Mouse (Mus musculus) right cerebral cortex, adult 2 months (tissue): ENCODE measurements around the gene Hoxd12.

Source experiments
- DNase-seq, 2 experiments: peaks; one replicate each; pipeline ENCODE4 v3.0.0; 2021 to 2022; ENCODE audit warnings: low spot score in 2 of 2

Gene Hoxd12

DNA sequence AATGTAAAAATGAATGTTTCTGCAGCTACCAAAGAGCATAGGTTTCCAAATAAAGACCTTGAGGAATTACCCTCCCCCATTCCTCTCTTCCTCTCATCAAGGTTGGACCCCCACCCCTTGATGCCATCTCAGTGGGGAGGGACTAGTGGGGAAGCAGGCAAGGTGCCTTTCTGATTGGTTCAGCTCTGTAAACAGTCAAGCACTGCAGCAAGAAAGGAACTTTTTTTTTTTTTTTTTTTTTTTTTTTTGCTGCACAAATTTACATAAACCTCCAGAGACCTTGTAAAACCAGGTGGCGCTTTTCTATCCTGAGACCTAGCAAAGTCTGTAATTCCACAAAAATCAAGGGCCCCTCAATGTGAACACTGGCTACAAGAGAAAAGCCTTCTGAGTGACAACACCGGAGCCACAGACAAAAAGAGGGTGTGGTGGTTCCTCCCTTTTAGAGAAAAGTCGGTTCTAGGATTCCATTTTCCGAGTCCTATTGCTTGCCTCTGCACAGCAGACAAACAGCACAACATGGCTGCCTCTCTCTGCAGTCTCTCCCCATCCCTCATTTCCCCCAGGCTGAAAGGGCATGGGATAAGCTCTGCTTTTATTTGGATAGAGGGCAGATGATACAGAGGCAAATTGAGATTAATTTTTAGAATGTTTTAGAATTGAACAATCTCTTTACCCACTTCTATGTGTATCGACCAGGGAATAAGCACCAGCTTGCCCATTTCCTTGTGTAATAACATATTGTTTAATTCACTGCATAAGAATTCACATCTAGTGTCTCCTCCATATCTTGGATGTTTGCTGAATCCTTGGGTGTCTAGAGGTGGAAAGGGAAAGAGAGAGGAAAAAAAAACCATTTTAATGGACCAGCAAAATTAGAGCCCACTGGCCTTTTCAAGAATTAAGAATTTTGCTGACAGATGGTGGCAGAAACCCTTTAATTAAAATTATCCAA lies 34.9 kb downstream of the Hoxd12 start:
- no peak for DNase-seq

DNA sequence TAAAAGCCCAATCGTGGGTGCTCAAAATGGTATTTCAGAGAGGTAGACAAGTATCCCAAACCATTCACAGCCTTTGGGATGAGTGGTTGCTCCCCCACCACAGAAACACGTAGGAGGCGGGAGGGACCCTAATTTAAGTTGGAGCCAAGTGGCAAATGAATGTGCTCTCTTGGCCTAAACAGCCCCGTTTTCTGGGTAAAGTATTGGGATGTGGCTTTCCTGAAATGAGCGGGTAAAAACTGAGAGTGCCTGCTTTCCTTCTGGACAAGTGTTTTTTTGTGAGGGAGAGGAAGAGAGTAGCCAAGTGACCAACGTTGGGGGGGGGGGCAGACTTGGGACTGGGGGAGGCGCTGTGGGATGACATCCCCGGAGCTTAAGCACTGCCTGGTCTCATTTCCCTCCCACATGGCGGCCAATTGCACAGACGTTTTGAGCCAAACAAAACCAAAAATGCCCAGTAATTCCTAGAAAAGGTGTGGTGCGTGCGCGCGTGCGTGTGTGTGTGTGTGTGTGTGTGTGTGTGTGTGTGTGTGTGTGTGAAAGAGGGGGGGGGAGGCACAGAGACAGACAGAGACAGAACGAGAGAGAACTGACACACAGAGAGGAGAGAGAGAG lies 36.2 kb downstream of the Hoxd12 start:
- no peak for DNase-seq

DNA sequence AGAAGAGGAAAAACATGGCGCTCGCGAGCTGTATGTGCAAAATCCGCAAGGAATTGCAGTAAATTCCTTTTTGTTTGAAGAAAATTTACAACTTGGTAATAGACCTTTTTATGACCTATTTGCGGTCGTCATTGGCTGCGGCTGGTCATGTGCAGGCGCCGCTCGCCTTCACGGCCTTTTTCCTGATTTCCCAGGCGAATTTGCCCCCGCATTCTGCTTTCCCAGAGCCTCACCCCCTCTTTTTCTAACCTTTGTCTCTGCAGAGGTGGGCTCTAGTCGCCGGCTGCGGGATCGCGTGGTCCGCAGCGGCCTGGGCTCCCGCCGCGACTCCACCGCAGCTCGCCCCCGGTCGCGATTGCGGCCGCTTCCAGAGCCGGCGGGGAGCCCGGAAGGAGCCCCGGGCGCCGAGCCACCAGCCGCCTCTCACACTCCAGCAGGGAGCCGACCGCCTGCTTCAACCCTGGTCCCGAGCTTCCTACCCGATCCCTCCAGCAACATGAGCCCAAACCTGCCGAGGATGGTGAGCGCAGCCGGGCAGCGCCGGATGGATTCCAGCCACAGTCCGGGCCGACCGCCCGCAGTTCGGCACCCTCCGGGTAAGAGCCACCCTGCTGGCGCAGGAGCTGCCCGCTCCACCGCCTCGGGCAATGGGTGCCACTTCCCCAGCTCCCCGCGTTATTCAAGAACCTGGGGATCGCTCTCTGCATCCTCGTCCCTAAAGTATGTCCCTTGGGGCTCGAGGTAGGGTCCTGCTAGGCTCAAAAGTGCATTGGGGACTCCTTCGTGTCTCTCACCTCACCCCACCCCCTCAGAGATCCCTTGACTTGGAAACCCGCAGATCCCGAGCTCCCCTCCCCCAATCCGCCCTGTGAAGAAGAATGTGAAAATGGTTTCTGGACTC lies 37.2 kb downstream of the Hoxd12 start, which contains the start of the genes Hoxd3 and Hoxd4:
Gene Hoxd3 (plus strand): TSS at position 207 of the 901 bp plus-strand sequence.
Gene Hoxd4 (plus strand): TSS at position 209 of the 901 bp plus-strand sequence.
- no peak for DNase-seq

DNA sequence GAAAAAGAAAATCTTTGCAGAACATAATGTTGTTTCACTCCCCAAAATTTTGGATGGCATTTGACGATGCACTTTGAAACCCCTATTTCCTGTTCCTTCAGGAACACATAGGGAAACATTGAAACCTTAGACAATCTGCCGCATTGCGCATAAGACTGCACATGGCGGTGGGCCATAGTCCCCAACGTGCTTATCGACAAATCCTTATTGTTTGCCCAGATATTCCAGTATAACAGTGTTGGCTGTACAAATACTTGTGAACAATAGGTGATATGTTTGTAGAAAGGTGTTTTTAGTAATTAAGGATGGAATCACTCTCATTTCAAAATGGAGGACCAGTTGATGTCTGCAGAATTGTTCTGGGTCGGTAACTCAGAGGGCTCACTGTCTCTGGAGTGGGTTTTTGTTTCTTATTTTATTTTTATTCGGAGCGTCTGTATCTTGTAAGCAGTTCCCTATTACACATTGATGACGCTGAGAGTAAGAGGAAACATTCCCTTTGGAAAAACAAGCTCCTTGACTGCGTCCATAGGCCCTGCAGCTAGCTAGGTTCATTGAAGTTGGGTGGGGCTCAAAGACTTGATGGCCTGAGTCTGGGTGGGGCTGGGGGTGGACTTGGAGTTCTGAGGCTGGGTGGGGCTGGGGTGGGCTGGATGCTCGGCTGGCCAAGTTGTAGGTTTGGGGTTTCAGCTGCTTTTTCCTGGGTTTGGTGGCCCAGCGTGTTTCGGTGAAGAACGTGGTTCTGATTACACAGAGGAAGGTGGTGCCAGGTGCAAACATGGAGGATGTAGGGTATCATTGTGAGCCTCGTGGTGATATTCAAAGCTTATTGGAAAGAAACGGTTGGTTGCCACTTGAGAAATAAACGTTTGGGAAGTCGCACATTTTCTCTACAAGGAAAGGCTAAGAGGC lies 38.7 kb downstream of the Hoxd12 start:
- DNase-seq = no peak

DNA sequence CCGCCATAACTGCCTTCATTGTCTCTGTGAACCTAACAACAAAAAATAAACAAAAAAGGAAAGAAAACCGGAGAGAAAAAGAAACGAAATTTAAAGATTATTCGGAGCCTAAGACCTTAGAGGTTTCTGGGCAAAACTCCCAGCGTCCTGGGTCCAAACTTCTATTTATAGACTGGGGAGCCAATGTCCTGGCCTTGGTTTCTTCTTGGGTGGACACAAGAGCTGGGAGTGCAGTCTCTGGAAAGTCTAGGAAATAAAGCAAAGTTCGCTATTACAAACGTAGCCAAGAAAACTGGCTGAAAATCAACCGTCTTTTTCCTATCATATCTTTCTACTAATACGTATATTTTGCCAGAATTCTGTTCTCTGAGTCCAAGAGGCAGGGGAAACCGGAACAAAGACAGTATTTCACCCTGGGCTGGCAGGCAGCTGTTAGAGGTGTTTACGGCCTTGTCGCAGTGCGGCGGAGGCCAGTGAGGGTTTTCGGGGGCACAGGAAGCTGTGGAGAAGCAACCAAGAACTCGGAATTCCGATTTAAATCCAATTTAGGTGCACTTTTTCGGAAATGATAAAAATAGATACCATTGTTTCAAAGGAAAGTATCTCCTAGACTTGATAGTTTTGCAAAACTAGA lies 39.5 kb downstream of the Hoxd12 start:
- DNase-seq = no peak

DNA sequence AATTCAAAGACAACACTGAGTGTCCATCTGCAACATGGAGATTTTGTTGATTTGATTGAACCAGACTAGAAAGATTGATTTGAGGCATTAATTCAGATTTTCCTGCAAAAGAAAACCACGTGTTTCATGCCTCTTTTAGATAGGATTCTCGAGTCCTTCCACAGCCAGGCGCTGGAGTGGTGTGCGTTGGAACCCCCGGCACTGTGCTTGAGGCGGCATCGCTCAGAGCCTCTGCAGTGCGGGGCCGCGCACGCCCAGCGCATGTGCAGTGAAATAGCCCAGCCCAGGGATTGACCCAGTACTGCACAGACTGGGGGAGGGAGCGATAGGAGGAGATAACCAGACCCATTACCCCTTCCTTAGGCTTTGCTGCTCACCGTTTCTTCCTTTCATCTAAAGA lies 40.1 kb downstream of the Hoxd12 start:
- no peak for DNase-seq

DNA sequence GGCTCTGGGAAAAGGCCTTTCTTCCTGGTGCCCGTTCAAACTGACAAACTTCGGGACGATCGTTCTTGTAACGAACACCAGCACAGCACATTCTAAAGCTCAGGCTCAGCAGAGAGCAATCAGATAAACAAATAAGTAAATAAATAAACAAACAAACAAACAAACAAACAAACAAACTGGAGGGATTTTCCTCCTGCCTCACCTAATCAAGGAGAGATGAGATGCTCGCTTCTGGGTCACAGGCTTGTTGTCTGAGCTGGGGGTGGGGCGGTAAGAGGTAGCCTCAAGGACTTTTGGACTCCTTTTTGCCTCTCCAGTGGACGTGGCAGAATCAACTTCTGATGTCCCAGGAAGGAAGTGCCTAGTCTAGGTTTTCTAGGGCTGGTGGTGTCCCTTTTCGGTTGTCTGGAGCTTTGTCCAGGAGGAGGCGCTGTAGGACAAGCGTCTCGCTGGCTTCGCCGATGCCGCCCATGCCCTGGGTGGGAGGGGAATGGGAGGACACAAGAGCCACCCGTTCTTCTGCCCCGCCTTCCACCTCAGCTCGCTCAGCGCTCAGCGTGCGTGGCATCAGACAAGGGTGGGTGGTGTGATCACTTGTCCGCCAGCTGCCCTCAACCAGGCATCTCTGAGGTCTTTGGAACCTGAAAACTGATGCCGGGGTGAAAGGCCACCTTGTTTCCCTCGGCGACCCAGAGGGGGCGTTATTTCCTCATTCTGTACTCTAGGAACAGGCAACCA lies 40.9 kb downstream of the Hoxd12 start:
- DNase-seq = peak; percentile 57 to 71

DNA sequence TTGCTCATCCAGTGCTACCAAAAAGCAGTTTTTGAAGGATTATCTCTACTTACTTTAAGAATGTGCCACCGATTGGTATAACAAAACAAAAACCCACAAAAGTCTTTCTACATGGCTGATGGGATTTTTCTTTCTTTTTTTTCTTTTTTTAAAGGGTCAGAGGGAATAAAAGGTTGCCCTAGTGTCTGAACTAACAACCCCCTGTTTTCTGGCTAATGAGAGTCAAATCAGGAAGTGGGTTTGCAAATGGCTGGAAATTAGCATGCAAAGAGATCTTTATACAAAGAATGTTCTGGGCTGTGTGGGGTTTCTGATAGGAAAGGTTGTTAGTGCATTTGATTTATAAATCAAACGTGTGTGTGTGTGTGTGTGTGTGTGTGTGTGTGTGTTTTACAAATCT lies 45.6 kb downstream of the Hoxd12 start:
- no peak for DNase-seq

DNA sequence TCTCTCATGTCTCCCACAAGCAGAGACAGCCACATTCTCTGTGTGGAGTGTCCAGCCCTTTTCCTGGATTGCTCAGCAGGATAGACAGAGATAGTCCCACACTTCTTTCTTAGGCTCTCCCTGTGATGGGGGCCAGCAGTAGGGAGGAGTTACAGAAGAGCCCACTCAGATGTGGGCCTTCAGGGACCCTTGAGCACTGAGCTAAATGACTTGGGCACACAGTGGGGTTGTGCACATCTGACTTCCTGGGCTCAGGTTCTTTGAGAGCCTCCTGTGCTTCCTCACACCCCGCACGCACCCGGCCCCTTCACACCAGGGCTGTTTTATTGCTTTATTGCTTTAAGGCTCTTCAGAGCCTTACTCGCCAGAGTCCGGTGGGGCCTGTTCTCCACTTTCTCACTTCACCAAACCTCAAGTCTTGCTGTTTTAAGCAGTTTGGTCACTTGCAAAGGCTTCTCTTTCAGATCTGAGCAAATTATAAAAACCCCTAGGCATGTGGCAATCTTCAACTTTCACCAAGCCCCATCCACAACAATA lies 46.2 kb downstream of the Hoxd12 start:
- no peak for DNase-seq

DNA sequence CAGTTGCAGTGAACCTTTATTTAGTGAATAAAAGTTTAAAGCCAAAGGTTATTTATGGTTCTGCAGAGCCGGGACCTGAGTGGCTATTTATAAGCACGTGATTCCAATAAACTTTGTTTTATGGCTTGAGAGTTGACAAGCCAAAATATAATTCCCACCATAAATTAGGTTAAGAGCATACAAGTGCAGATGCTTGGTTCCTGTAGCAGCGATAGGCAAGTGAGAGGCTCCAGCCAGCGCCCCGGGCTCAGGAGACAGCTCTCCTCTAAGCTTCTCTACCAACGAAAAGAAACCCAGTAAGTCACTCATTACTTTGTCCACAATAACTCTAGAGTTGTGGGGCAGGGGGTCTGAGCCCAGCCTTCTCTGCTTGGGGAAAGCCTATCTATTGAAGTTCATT lies 47.1 kb downstream of the Hoxd12 start:
- no peak for DNase-seq

DNA sequence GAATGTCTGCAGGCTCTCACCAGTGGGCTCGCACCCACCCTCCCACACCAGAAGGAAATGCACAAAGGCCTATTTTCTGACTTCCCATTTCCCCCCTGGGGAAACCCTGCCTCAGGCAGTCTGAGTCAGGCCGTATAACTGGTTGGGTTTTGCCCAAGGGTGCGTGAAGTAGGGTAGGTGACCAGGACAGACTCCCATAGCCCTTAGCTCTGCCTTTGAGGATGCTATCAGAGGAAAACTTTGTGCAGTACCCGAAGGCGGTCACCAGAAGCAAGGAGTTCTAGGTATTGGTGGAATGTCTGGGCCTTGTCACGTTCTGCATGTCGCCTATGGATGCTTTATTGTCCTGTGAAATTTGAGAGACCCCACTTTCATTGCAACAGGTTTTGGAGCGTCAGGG lies 48.1 kb downstream of the Hoxd12 start:
- DNase-seq = no peak

DNA sequence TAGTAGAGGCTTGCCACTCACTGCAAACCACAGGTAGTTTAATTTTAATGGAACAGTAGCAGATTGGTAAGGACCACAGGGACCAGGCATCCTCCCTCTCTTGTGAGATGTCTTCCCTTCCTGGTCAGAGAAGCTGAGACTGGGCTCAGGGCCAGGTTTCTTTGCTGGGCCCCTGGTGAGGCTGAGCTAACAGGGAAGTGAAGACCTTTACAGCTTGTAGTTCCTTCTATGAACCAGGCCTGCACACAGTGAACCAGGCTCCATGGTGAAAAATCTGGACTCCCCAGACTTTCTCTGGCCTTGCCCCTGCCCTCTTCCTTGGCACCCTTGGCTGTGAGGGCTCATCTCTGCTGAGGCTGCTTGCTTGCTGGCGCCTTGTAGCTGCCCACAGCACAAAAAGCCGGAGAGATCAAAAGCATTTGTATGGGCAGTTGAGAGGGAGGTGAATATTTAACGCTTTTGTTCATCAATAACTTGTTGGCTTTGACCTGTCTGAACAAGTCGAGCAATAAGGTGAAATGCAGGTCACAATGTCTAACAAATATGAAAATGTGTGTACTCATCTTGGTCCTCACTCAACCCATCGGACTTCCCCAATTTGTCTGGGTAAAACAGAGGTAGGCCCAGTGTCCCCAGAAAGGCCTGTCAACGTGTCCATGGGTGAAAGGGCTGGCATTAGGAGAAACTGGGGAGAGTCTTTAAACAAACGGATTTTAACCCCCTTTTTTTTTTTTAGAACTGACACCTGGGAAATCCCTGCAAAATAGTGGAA lies 49.6 kb downstream of the Hoxd12 start:
- DNase-seq = no peak

DNA sequence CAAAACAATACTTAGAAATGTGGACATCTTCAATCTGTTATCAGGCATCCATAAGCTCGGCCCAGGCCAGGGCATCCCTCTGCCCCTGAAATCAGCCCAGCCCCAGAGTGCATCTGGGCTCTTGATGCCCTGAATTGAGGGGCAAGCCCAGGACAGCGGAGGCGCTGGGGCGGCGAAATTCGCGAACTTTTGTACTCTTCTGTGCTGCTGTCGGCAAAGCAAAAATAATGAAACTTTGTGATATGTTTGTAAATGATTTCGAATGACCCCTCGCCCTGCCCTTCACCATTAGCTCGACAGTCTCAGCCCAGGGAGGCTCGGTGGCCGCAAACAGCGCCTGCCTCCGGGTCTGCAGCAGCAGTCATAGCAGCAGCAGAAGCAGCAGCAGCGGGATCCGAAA lies 50.4 kb downstream of the Hoxd12 start:
- DNase-seq = no peak

DNA sequence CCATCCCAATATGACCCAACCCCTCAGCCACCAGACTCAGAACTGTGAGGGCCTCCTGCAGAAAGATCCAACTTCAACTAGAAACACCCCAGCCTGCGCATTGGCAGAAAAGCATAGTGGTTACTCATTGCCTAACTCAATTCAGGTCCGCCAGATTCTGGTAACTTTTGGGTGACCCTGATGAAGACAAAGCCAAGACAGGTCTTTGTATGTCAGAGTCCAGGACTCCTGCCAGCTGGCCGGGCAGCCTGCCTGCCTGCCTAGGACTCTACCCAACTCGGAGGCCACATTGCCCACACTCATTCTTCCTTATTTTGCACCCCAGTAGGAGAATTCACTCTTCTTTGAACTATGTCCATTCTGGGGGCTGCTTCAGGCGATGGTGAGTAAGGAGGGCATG lies 51.7 kb downstream of the Hoxd12 start, which contains the start of gene Gm28230:
Gene Gm28230 (plus strand): TSS at position 178 of the 400 bp plus-strand sequence.
- DNase-seq = no peak

DNA sequence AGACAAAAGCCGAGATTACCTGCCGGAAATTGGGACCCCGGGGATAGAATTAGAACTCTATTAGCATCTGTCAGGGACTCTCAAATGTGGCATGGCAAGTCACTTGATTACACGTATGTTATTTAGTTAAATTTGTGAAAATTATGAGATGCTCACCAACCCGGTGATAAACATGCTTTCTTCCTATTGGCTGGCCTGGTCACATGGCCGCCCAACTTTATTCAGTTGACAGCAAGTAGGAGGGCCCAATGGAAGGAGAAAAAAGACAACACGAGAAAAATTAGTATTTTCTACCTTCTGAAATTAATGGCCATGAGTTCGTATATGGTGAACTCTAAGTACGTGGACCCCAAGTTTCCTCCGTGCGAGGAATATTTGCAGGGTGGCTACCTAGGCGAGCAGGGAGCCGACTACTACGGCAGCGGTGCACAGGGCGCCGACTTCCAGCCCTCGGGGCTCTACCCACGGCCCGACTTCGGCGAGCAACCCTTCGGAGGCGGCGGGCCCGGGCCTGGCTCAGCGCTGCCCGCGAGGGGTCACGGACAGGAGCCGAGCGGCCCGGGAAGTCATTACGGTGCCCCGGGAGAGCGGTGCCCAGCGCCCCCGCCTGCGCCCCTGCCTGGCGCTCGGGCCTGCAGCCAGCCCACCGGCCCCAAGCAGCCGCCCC lies 52.3 kb downstream of the Hoxd12 start:
- DNase-seq = no peak
